Mouse (Mus musculus) MEL (cell line): ENCODE data around the gene Gm6309. TPM values are rescaled to one million over a fixed set of nuclear protein-coding genes. Genes with fewer than 3 reads are reported as not detected.

ENCODE experiments used
- DNase-seq: peaks from one replicate; pipeline ENCODE4 v3.0.0; 2011; ENCODE audit warnings: low read depth, low spot score
- H3K27ac ChIP-seq: 2 replicates; pipeline ENCODE4 v1.5.1; 2012; ENCODE audit warnings: low read depth, mild to moderate bottlenecking, control low read depth, low read length, moderate library complexity; ENCODE audit not compliant: control insufficient read depth
- H3K27me3 ChIP-seq, 2 experiments: fragments of 150-350 bp in 1 of 2; sonication (generic) in 1 of 2; 2 replicates each; pipeline ENCODE4 v1.6.1; 2012; ENCODE audit warnings: low read length in 2 of 2, mild to moderate bottlenecking in 2 of 2, improper control_type of control experiment in 1 of 2, moderate library complexity in 1 of 2; ENCODE audit not compliant: insufficient read depth in 2 of 2, control insufficient read depth in 1 of 2
- H3K36me3 ChIP-seq, 2 experiments: 2 replicates each; pipeline ENCODE4 v1.6.1; 2012 to 2014; ENCODE audit warnings: low read length in 2 of 2, improper control_type of control experiment in 1 of 2, inconsistent platforms in 1 of 2, mild to moderate bottlenecking in 1 of 2; ENCODE audit not compliant: insufficient read depth in 2 of 2, control insufficient read depth in 1 of 2
- H3K4me1 ChIP-seq, 2 experiments: fragments of 150-350 bp in 1 of 2; sonication (generic) in 1 of 2; 2 replicates each; pipeline ENCODE4 v1.6.1; 2012; ENCODE audit warnings: low read length in 2 of 2, improper control_type of control experiment in 1 of 2, mild to moderate bottlenecking in 1 of 2; ENCODE audit not compliant: insufficient read depth in 2 of 2, control insufficient read depth in 1 of 2
- H3K4me3 ChIP-seq, 2 experiments: fragments of 150-350 bp in 1 of 2; sonication (generic) in 1 of 2; 2 replicates each; pipeline ENCODE4 v1.5.1; 2012; ENCODE audit warnings: low read depth in 2 of 2, low read length in 2 of 2, mild to moderate bottlenecking in 2 of 2, moderate library complexity in 2 of 2, control low read depth in 1 of 2, improper control_type of control experiment in 1 of 2; ENCODE audit not compliant: control insufficient read depth in 1 of 2, insufficient read depth in 1 of 2
- H3K79me2 ChIP-seq: 2 replicates; pipeline ENCODE4 v1.6.1; 2012; ENCODE audit warnings: mild to moderate bottlenecking, low read length, moderate library complexity; ENCODE audit not compliant: control insufficient read depth, poor library complexity, insufficient read depth
- H3K9ac ChIP-seq: 2 replicates; pipeline ENCODE4 v1.6.1; 2012; ENCODE audit warnings: low read depth, mild to moderate bottlenecking, control low read depth, low read length, moderate library complexity; ENCODE audit not compliant: control insufficient read depth, poor library complexity, severe bottlenecking
- H3K9me3 ChIP-seq: fragments of 150-350 bp; sonication (generic); replicated peaks from 2 replicates; pipeline ENCODE4 v1.6.1; 2012; ENCODE audit warnings: mild to moderate bottlenecking, low read length, improper control_type of control experiment, moderate library complexity; ENCODE audit not compliant: insufficient read depth
- BHLHE40 ChIP-seq: IDR thresholded peaks from 2 replicates; pipeline ENCODE4 v1.6.1; 2012; ENCODE audit warnings: low read depth, mild to moderate bottlenecking, inconsistent platforms, low read length, improper control_type of control experiment, borderline replicate concordance
- CHD2 ChIP-seq: IDR thresholded peaks from 2 replicates; pipeline ENCODE4 v1.6.1; 2011; ENCODE audit warnings: low read length, improper control_type of control experiment
- CTCF ChIP-seq, 3 experiments: IDR thresholded peaks in 2 of 3; conservative IDR thresholded peaks in 1 of 3; 2 replicates each; pipeline ENCODE4 v1.5.1; 2011 to 2012; ENCODE audit warnings: low read length in 3 of 3, low read depth in 2 of 3, mild to moderate bottlenecking in 2 of 3, improper control_type of control experiment in 1 of 3, inconsistent platforms in 1 of 3, mixed read lengths in 1 of 3, moderate library complexity in 1 of 3; ENCODE audit not compliant: control insufficient read depth in 1 of 3, insufficient read depth in 1 of 3, poor library complexity in 1 of 3, severe bottlenecking in 1 of 3
- ETS1 ChIP-seq: IDR thresholded peaks from 2 replicates; pipeline ENCODE4 v1.6.1; 2012; ENCODE audit warnings: low read depth, mild to moderate bottlenecking, inconsistent platforms, low read length, improper control_type of control experiment, moderate library complexity
- GABPA ChIP-seq: IDR thresholded peaks from 2 replicates; pipeline ENCODE4 v1.6.1; 2012; ENCODE audit warnings: low read depth, mild to moderate bottlenecking, inconsistent platforms, low read length, improper control_type of control experiment, moderate library complexity
- GATA1 ChIP-seq: IDR thresholded peaks from 2 replicates; pipeline ENCODE4 v1.6.1; 2011; ENCODE audit warnings: low read depth, low read length, improper control_type of control experiment
- JUND ChIP-seq: IDR thresholded peaks from 2 replicates; pipeline ENCODE4 v1.6.1; 2011; ENCODE audit warnings: low read depth, mild to moderate bottlenecking, improper control_type of control experiment, low read length
- KAT2A ChIP-seq: conservative IDR thresholded peaks from 2 replicates; pipeline ENCODE4 v1.6.1; 2012; ENCODE audit warnings: low read depth, low read length, improper control_type of control experiment, inconsistent platforms
- MAFK ChIP-seq: IDR thresholded peaks from 2 replicates; pipeline ENCODE4 v1.6.1; 2011; ENCODE audit warnings: low read depth, mild to moderate bottlenecking, low read length, improper control_type of control experiment, borderline replicate concordance
- MAX ChIP-seq: IDR thresholded peaks from 2 replicates; pipeline ENCODE4 v1.6.1; 2011; ENCODE audit warnings: low read length, improper control_type of control experiment
- MEF2A ChIP-seq: IDR thresholded peaks from 2 replicates; pipeline ENCODE4 v1.6.1; 2014; ENCODE audit warnings: low read depth, mild to moderate bottlenecking, inconsistent platforms, low read length, improper control_type of control experiment; ENCODE audit not compliant: poor library complexity, insufficient replicate concordance, severe bottlenecking; ENCODE audit errors: extremely low read depth
- NELFE ChIP-seq: IDR thresholded peaks from 2 replicates; pipeline ENCODE4 v1.6.1; 2011; ENCODE audit warnings: low read depth, low read length, improper control_type of control experiment
- RAD21 ChIP-seq: IDR thresholded peaks from 2 replicates; pipeline ENCODE4 v1.6.1; 2011; ENCODE audit warnings: mild to moderate bottlenecking, low read depth, low read length, improper control_type of control experiment
- SMC3 ChIP-seq: IDR thresholded peaks from 2 replicates; pipeline ENCODE4 v1.6.1; 2011; ENCODE audit warnings: low read depth, low read length, improper control_type of control experiment
- TAL1 ChIP-seq: IDR thresholded peaks from 2 replicates; pipeline ENCODE4 v1.6.1; 2012; ENCODE audit warnings: mild to moderate bottlenecking, inconsistent platforms, low read length, moderate library complexity, mixed read lengths
- TCF12 ChIP-seq: IDR thresholded peaks from 2 replicates; pipeline ENCODE4 v1.6.1; 2014; ENCODE audit warnings: low read depth, mild to moderate bottlenecking, inconsistent platforms, low read length, improper control_type of control experiment, moderate library complexity
- USF2 ChIP-seq, 2 experiments: IDR thresholded peaks; 2 replicates each; pipeline ENCODE4 v1.6.1; 2011 to 2012; ENCODE audit warnings: improper control_type of control experiment in 2 of 2, low read length in 2 of 2, borderline replicate concordance in 1 of 2, inconsistent platforms in 1 of 2, low read depth in 1 of 2, mild to moderate bottlenecking in 1 of 2; ENCODE audit not compliant: insufficient read depth in 1 of 2
- polyA plus RNA-seq, 2 experiments: library from polyadenylated mRNA; stranded (reverse) in 1 of 2; unstranded in 1 of 2; fragments of >175 nt in 1 of 2; fragments of >200 nt in 1 of 2; gene quantifications; 2 replicates each; pipeline versions ENCODE4 v1.2.1 to v1.2.4; 2012; ENCODE audit warnings: low replicate concordance in 2 of 2, low read depth in 1 of 2; ENCODE audit not compliant: insufficient read length in 2 of 2, insufficient read depth in 1 of 2, missing spikeins in 1 of 2
- total RNA-seq: library from RNA; depleted of rRNA; stranded (reverse); fragments of 300-350 nt; gene quantifications from 2 replicates; pipeline ENCODE4 v1.2.3, GENCODE M21; 2012

Gm6309 gene
- total and polyA plus RNA-seq, 3 experiments = not detected

- Histone ChIP-seq H3K27ac (no peak overlapping the region), H3K27me3 (no peaks in the 10 kb centered on the region), H3K9ac (no peak overlapping the region), H3K4me3 (no peak overlapping the region), H3K36me3 (peaks cover 0 to 25% of the 10 kb centered on the region in 2 experiments; a peak in 2 of 4 replicates), H3K79me2 (no peaks in the 10 kb centered on the region), H3K4me1 (no peaks in the 10 kb centered on the region), H3K9me3 (no peaks in the 10 kb centered on the region)
- DNase-seq = peak; percentile 27
- TF ChIP-seq TAL1 (no peak), SMC3 (peak; percentile 6; the same call in 1 of the 2 replicates), CTCF (IDR thresholded peaks at IDR 0.05 in 2 of 3, conservative IDR thresholded peaks at IDR 0.05 in 1 of 3; ENCODE audit: control insufficient read depth in 1 of 3, insufficient read depth in 1 of 3, low read depth in 2 of 3, low read length in 3 of 3, poor library complexity in 1 of 3, severe bottlenecking in 1 of 3) (peak in 1 of 3 experiments; percentile 6; a peak in 1 of 6 replicates)
Measured at GRCm38 (mm10) chr5:146203921-146204320, 33.4 kb upstream of the Gm6309 start.

- H3K36me3 ChIP-seq = peaks cover 0 to 6% of the 10 kb centered on the region in 2 experiments; a peak in 2 of 4 replicates
- H3K27me3 ChIP-seq = no peaks in the 10 kb centered on the region
- no peak overlapping the region for H3K4me3 ChIP-seq
- H3K9me3 ChIP-seq = no peaks in the 10 kb centered on the region
- H3K79me2 ChIP-seq = no peaks in the 10 kb centered on the region
- H3K4me1 ChIP-seq = no peaks in the 10 kb centered on the region
- TF ChIP-seq ETS1 (no peak), MEF2A (no peak), MAFK (no peak), SMC3 (no peak), GATA1 (no peak), GABPA (no peak), KAT2A (no peak), USF2 (IDR thresholded peaks at IDR 0.05; ENCODE audit: borderline replicate concordance in 1 of 2, insufficient read depth in 1 of 2, low read depth in 1 of 2, low read length in 2 of 2) (no peak), JUND (no peak), MAX (no peak), TCF12 (no peak), NELFE (no peak), BHLHE40 (no peak), TAL1 (no peak), CHD2 (no peak), CTCF (IDR thresholded peaks at IDR 0.05 in 2 of 3, conservative IDR thresholded peaks at IDR 0.05 in 1 of 3; ENCODE audit: control insufficient read depth in 1 of 3, insufficient read depth in 1 of 3, low read depth in 2 of 3, low read length in 3 of 3, poor library complexity in 1 of 3, severe bottlenecking in 1 of 3) (peak in 2 of 3 experiments; percentile 51 to 58; a peak in 4 of 6 replicates), RAD21 (peak; percentile 20)
- no peak overlapping the region for H3K27ac ChIP-seq
- no peak overlapping the region for H3K9ac ChIP-seq
- peak; percentile 45 for DNase-seq
Measured at GRCm38 (mm10) chr5:146200580-146200979, 30.1 kb upstream of the Gm6309 start.
